13 mouse cellular contexts compared by ENCODE assay signal in the genomic region with DNA sequence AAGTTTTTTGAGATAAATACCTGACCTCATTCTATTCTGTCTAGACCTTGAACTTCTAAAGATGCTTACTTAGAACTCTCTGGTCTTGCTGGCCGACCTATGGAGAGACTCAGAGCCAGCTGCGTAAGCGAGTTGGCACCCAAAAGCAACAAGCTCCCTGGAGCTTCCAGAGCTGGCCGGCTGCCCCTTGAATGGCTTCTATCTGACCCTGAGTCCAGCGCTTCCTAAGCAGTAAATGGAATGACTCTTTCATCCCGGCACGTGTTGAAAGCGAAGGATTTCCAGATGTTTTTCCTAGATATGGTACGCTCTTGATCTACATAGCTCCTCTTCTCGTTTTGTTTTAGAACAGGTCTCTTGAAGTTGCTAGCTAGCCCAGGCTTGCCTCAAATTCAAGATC.
A peak's percentile ranks its signal among the peaks of the same experiment; 100 is the strongest.
DNase-seq lines count a peak whose midpoint lies in the region; ATAC-seq and TF ChIP-seq lines count a peak whose summit lies in the region.
"Had no signal": no experiment of that assay in that cellular context is flagged by ENCODE, and none has a peak within 500 bp of the region (broad histone marks: within the 10 kb centered on the region; RNA-seq: fewer than 3 reads in every experiment).

No protein-coding gene starts in this region.

- no peaks in the 10 kb centered on the region for H3K4me1 ChIP-seq in liver, postnatal 0 days (ENCODE audit: insufficient read depth)

- TF ChIP-seq CTCF in liver, postnatal 0 days (IDR thresholded peaks at IDR 0.05; ENCODE audit: low read depth) = no peak

- no peak overlapping the region for H3K9ac ChIP-seq in liver, postnatal 0 days (replicated peaks)
- H3K9ac ChIP-seq: hindbrain, embryonic 13.5 days; liver, embryonic 14.5 days had no signal

- H3K4me3 ChIP-seq in liver, postnatal 0 days (ENCODE audit: low read depth, low read length) = no peak overlapping the region
- H3K4me3 ChIP-seq: forebrain, embryonic 10.5 days; hindbrain, embryonic 13.5 days; layer of hippocampus, adult 2 months had no signal

- no peak for TF ChIP-seq EP300 in liver, postnatal 0 days (IDR thresholded peaks at IDR 0.05; ENCODE audit: low read depth)

- H3K27ac ChIP-seq in liver, postnatal 0 days (ENCODE audit: low read depth) = no peak overlapping the region
- H3K27ac ChIP-seq: forebrain, embryonic 10.5 days; hindbrain, embryonic 13.5 days; layer of hippocampus, adult 2 months; liver, embryonic 14.5 days had no signal

- H3K36me3 ChIP-seq in liver, postnatal 0 days (replicated peaks; ENCODE audit: insufficient read depth, low read length) = no peaks in the 10 kb centered on the region
- H3K36me3 ChIP-seq: forebrain, embryonic 10.5 days; G1E; hindbrain, embryonic 13.5 days had no signal

- 70% methylated on average over 10 of the region's 10 CpGs for WGBS in liver, postnatal 0 days (ENCODE audit: insufficient replicate concordance)

- no peaks in the 10 kb centered on the region for H3K9me3 ChIP-seq in liver, postnatal 0 days (ENCODE audit: low read length)
- H3K9me3 ChIP-seq: forebrain, embryonic 10.5 days; G1E; hindbrain, embryonic 13.5 days had no signal

- ATAC-seq in liver, postnatal 0 days = no peak

- H3K4me2 ChIP-seq in liver, postnatal 0 days (ENCODE audit: low read depth, low read length) = no peak overlapping the region
- H3K4me2 ChIP-seq: hindbrain, embryonic 13.5 days had no signal

- no peaks in the 10 kb centered on the region for H3K27me3 ChIP-seq in liver, postnatal 0 days (ENCODE audit: insufficient read depth, low read length)
- H3K27me3 ChIP-seq: hindbrain, embryonic 13.5 days had no signal

- DNase-seq in liver, postnatal 0 days = peak; percentile 19
- no peak for DNase-seq in liver
- DNase-seq in gastrocnemius, adult 18-20 months (ENCODE audit: low spot score) = peak; percentile 63
- peak; percentile 60 to 71 for DNase-seq in heart, adult 9 months (ENCODE audit: low spot score in 2 of 2)
- peak; percentile 26 for DNase-seq in lung, postnatal 36 days
- DNase-seq in right cerebral cortex, adult 18-20 months = no peak
- no peak for DNase-seq in layer of hippocampus, postnatal 36 days
- DNase-seq: thymus, postnatal 14 days had no signal

Comparison
In these comparisons a context has a peak if more than half of its experiments do, and no peak if none do; other contexts are left out.
1. DNase-seq: peak in liver, postnatal 0 days (single experiment), gastrocnemius, adult 18-20 months (single experiment), heart, adult 9 months (2 of 2) and lung, postnatal 36 days (single experiment); none in liver (single experiment), right cerebral cortex, adult 18-20 months (single experiment) and layer of hippocampus, postnatal 36 days (0 of 2).